Mouse (Mus musculus) stomach, postnatal 0 days (tissue): Measurements from ENCODE around the gene Proser3.

Experiments
- CTCF ChIP-seq: IDR thresholded peaks from 2 replicates; pipeline ENCODE4 v1.5.1; 2016; ENCODE audit warnings: antibody characterized with exemption, low read depth, mild to moderate bottlenecking, moderate library complexity
- EP300 ChIP-seq: optimal IDR thresholded peaks from 2 replicates; pipeline ENCODE3; 2016; ENCODE audit warnings: antibody characterized with exemption

GRCm38 (mm10) chr7:30549880-30550279 is 2.2 kb downstream of the Proser3 start:
- TF ChIP-seq CTCF (no peak), EP300 (no peak)
